Mouse (Mus musculus) embryonic facial prominence, embryonic 11.5 days (tissue): ENCODE measurements around the gene Col9a2. TPM values are rescaled to one million over a fixed set of nuclear protein-coding genes. Genes with fewer than 3 reads are reported as not detected.

Source experiments
- ATAC-seq: fragments of 200-750 bp; cut with Nextera tagmentation; replicated peaks from 2 replicates; pipeline ENCODE4 v1.8.0; 2017; ENCODE audit warnings: low read depth; ENCODE audit not compliant: insufficient number of reproducible peaks, low FRiP score, low TSS enrichment
- DNase-seq: peaks from one replicate; pipeline ENCODE4 v3.0.0-alpha.2; 2015; ENCODE audit warnings: low spot score
- H3K27ac ChIP-seq: fragments of 300-500 bp; sonication (generic); replicated peaks from 2 replicates; pipeline ENCODE4 v1.5.1; 2014; ENCODE audit warnings: mild to moderate bottlenecking, low read depth, low read length, control low read depth
- H3K27me3 ChIP-seq: fragments of 300-500 bp; sonication (generic); 2 replicates; pipeline ENCODE4 v1.6.1; 2014; ENCODE audit warnings: mild to moderate bottlenecking, low read length, moderate library complexity, mixed read lengths; ENCODE audit not compliant: control insufficient read depth, insufficient read depth
- H3K36me3 ChIP-seq: fragments of 300-500 bp; sonication (generic); replicated peaks from 2 replicates; pipeline ENCODE4 v1.6.1; 2014; ENCODE audit warnings: low read depth, mild to moderate bottlenecking, low read length, moderate library complexity, mixed read lengths; ENCODE audit not compliant: control insufficient read depth, insufficient read depth
- H3K4me1 ChIP-seq: fragments of 300-500 bp; sonication (generic); 2 replicates; pipeline ENCODE4 v1.6.1; 2014; ENCODE audit warnings: low read length, mixed read lengths; ENCODE audit not compliant: control insufficient read depth, insufficient read depth
- H3K4me2 ChIP-seq: fragments of 300-500 bp; sonication (generic); 2 replicates; pipeline ENCODE4 v1.6.1; 2014; ENCODE audit warnings: low read depth, mild to moderate bottlenecking, control low read depth, low read length, moderate library complexity
- H3K4me3 ChIP-seq: fragments of 300-500 bp; sonication (generic); 2 replicates; pipeline ENCODE4 v1.5.1; 2014; ENCODE audit warnings: low read depth, low read length, control low read depth
- H3K9ac ChIP-seq: fragments of 300-500 bp; sonication (generic); replicated peaks from 2 replicates; pipeline ENCODE4 v1.6.1; 2014; ENCODE audit warnings: mild to moderate bottlenecking, control low read depth, low read length
- H3K9me3 ChIP-seq: fragments of 300-500 bp; sonication (generic); replicated peaks from 2 replicates; pipeline ENCODE4 v1.6.1; 2016; ENCODE audit warnings: mild to moderate bottlenecking, low read length, inconsistent platforms, mixed read lengths; ENCODE audit not compliant: control insufficient read depth
- WGBS: fragments of 180-500 bp; shearing (Covaris S2); extraction: QIAGEN DNeasy Blood & Tissue Kit; methylation state at CpG from one replicate; pipeline ENCODE4 v1.1.7; 2014; 5-methylcytosine and 5-hydroxymethylcytosine counted together
- polyA plus RNA-seq: library from polyadenylated mRNA; unstranded; fragments of >200 nt; fragmentation: Nextera tagmentation; extraction: Ambion mirVana; gene quantifications from 2 replicates; pipeline ENCODE4 v1.2.1, GENCODE M21; 2014

The Col9a2 gene
- polyA plus RNA-seq, 1 experiment from 2014 or later: 6.0 TPM

DNA sequence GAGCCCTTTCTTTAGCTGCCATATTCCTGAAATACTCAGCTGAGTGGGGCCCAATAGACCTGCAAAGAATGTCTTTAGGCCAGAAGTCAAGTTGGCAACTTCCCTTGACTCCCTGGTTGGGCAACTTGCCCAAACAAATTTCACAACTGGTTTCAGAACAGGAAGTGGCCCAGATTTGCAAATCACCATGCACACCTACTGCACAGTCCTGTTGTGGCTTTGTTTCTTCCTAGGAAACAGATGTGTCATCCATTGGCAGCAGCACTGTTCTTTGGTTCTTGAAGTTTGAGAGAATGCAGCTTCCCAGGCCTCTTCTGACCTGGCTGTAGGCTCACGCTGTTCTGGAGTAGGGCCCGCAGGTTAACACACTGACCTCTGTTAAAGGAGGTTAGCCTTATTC is 15.2 kb upstream of the Col9a2 start:
- no peak for DNase-seq

DNA sequence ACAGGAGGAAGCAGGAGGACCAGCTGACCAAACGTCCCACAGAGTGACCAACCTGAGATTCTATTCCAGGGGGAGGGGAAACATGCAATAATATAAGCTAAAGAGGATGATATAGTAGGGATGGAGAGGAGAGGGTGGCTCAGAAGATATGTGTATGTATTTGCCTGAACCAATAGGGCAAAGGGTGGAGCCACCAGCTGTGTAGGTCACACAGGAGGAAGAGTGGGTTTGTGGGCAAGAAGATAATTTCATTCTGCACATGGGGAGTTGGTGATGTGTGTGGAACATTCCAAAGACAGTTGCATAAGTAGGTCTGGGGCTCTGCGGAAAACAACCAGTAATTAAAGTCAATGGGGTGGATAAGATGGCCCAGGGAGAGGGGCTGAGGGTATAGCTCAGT is 13.5 kb upstream of the Col9a2 start:
- Histone ChIP-seq H3K9me3 (no peaks in the 10 kb centered on the region), H3K4me1 (no peaks in the 10 kb centered on the region), H3K27me3 (no peaks in the 10 kb centered on the region), H3K4me2 (no peak overlapping the region), H3K4me3 (no peak overlapping the region), H3K27ac (no peak overlapping the region), H3K9ac (no peak overlapping the region), H3K36me3 (no peaks in the 10 kb centered on the region)
- DNase-seq (no peak), ATAC-seq (no peak)
- WGBS: 64% methylated on average over 2 of the region's 2 CpGs

More for the DNA sequence above, 15.2 kb upstream of the Col9a2 start:
- Histone ChIP-seq H3K36me3 (no peaks in the 10 kb centered on the region), H3K9ac (no peak overlapping the region), H3K27ac (no peak overlapping the region), H3K9me3 (no peaks in the 10 kb centered on the region), H3K4me2 (no peak overlapping the region), H3K4me1 (no peaks in the 10 kb centered on the region), H3K4me3 (no peak overlapping the region), H3K27me3 (no peaks in the 10 kb centered on the region)
- no peak for ATAC-seq
- WGBS: 89% methylated on average over 2 of the region's 2 CpGs

DNA sequence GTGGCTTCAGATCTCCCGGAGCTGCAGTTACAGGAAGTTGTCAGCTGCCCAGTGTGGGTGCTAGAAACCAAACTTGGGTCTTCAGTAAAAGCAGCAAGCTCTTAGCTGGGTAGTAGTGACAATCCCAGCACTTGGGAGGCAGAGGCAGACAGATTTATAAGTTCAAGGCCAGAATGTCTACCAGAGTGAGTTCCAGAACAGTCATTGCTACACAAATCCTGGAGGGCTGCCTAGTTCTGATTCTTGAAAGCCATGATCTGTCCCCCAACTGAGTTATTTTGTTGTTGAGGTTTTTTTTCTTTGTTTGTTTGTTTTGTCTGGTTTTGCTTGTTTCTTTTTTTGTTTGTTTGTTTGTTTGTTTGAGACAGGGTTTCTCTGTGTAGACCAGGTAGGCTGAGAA is 11.0 kb upstream of the Col9a2 start:
- ATAC-seq (no peak), DNase-seq (no peak)
- Histone ChIP-seq H3K4me1 (no peaks in the 10 kb centered on the region), H3K36me3 (no peaks in the 10 kb centered on the region), H3K4me2 (no peak overlapping the region), H3K4me3 (no peak overlapping the region), H3K9ac (no peak overlapping the region), H3K27ac (no peak overlapping the region), H3K9me3 (no peaks in the 10 kb centered on the region), H3K27me3 (no peaks in the 10 kb centered on the region)
- WGBS: 78% methylated on average over 1 of the region's 1 CpGs

DNA sequence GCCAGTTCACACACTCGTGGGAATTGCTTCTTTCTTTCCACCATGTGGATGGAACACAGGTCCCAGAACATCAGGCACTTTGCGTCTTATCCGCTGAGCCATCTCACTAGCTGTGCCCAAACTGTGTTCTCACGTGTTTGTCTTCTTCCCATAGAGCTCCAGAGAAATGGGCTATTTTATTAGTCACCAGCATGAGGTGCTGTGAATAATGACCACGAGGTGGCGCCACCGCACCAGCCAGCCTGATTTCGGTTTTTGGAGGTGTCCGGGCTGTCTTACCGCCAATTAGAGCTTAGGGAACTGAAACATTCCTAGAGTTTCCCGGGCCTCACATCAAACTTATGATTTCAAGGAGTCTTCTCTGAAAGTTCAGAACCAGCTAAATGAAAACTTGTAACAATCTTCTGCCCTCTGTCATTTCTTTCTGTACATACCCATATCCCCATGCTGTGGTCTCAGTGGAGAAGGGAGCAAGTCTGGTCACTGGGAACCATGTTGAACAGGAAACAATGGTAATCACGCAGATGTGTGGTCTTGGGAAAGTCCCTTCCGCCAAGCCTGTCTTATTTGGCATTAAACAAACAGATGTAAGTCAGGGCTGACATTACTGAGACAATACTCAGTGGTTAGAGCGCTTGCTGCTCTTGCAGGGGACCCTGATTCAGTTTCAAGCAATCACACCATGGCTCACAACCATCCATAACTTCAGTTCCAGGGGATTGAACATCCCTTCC is 10.4 kb upstream of the Col9a2 start:
- Histone ChIP-seq H3K36me3 (no peaks in the 10 kb centered on the region), H3K9ac (no peak overlapping the region), H3K27me3 (no peaks in the 10 kb centered on the region), H3K9me3 (no peaks in the 10 kb centered on the region), H3K27ac (no peak overlapping the region), H3K4me2 (no peak overlapping the region), H3K4me1 (no peaks in the 10 kb centered on the region), H3K4me3 (no peak overlapping the region)
- WGBS: 26% methylated on average over 14 of the region's 14 CpGs
- DNase-seq (peak; percentile 68), ATAC-seq (no peak)

DNA sequence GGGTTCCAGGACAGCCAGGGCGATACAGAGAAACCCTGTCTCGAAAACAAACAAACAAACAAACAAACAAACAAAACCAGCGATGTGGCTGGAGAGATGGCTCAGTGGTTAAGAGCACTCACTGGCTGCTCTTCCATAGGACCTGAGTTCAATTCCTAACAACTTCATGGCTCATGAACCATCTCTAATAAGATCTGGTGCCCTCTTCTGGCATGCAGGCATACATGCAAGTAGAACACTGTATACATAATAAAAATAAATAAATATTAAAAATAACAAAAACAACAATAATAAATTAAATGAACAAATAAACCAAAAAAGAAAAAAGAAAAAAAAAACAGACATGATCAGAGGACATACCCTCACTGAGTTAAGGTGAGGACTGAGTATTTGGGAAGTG is 9.6 kb upstream of the Col9a2 start:
- ATAC-seq (no peak), DNase-seq (no peak)
- Histone ChIP-seq H3K27ac (no peak overlapping the region), H3K36me3 (no peaks in the 10 kb centered on the region), H3K4me2 (no peak overlapping the region), H3K4me1 (no peaks in the 10 kb centered on the region), H3K27me3 (no peaks in the 10 kb centered on the region), H3K4me3 (no peak overlapping the region), H3K9me3 (no peaks in the 10 kb centered on the region), H3K9ac (no peak overlapping the region)
- 68% methylated on average over 3 of the region's 3 CpGs for WGBS

DNA sequence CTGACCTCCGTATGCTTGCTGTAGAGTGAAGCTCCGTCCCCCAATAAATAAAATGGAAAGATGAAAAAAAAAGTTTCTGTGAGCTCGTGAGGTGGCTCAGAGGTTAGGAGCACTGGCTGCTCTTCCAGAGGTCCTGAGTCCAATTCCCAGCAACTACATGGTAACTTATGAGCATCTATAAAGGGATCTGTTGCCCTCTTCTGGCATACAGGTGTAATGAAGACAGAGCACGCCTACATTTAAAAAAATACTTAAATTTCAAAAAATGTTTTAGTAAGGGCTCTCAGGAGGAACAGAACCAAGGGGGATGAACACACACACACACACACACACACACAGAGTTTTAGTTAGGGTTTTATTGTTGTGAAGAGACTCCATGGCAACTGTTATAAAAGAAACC is 7.7 kb upstream of the Col9a2 start:
- no peaks in the 10 kb centered on the region for H3K9me3 ChIP-seq
- no peaks in the 10 kb centered on the region for H3K27me3 ChIP-seq
- no peak for DNase-seq
- H3K36me3 ChIP-seq: no peaks in the 10 kb centered on the region
- H3K27ac ChIP-seq: no peak overlapping the region
- no peak overlapping the region for H3K4me3 ChIP-seq
- no peak for ATAC-seq
- no peak overlapping the region for H3K4me2 ChIP-seq
- no peaks in the 10 kb centered on the region for H3K4me1 ChIP-seq
- H3K9ac ChIP-seq: no peak overlapping the region
- 57% methylated on average over 4 of the region's 4 CpGs for WGBS

DNA sequence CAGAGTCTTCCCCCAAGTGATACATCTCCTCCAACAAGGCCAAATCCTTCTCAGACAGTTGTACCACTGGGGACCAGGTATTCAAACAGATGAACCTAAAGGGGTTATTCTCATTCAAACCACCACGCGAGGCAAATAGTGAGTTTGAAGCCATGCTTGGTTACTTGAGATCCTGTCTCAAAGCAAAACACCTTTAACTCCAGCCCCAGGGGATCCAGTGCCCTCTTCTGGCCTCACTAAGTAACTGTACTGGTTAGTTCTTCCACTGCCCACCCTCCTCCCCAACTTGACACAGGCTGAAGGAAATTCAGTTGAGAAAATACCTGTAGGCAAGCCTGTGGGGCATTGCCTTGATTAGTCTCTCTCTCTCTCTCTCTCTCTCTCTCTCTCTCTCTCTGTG is 6.2 kb upstream of the Col9a2 start:
- Histone ChIP-seq H3K4me2 (no peak overlapping the region), H3K9ac (no peak overlapping the region), H3K9me3 (no peaks in the 10 kb centered on the region), H3K27me3 (no peaks in the 10 kb centered on the region), H3K4me3 (no peak overlapping the region), H3K4me1 (no peaks in the 10 kb centered on the region), H3K27ac (no peak overlapping the region), H3K36me3 (no peaks in the 10 kb centered on the region)
- no peak for ATAC-seq
- DNase-seq: no peak
- WGBS: 61% methylated on average over 2 of the region's 2 CpGs

DNA sequence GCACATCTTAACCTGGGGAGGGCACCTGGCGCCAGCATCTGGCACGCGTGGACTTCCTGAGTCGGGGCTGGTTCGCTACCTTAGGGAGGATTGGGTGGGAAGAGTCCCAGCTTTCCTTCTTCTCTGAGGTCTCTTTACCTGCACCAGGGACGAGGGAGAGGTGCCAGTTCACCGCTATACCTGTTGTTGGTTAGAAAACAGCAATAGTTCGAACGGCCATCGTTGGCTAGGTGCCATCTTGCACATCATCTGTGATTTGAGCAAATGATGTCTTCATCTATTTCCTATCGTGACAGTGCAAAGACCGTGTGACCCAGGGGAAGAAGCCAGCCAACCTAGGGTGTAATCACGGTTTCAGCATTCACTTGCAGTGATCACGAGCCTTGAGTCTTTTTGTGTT is 1.1 kb downstream of the Col9a2 start:
- Histone ChIP-seq H3K36me3 (no peaks in the 10 kb centered on the region), H3K9ac (peak overlapping the region; percentile 62), H3K4me2 (peak overlapping the region; percentile 72), H3K27ac (no peak overlapping the region), H3K27me3 (peaks cover 6% of the 10 kb centered on the region; the same call in 1 of the 2 replicates), H3K9me3 (no peaks in the 10 kb centered on the region), H3K4me3 (peak overlapping the region; percentile 43), H3K4me1 (peaks cover 11% of the 10 kb centered on the region; the same call in 1 of the 2 replicates)
- ATAC-seq (no peak), DNase-seq (no peak)
- whole genome bisulfite sequencing: 65% methylated on average over 14 of the region's 14 CpGs
